9 mouse cellular contexts compared by ENCODE assay signal in genomic region chr9:53786561-53787407, GRCm38 (mm10). TPM values are rescaled to one million over a fixed set of nuclear protein-coding genes. Genes with fewer than 3 reads are reported as not detected.
DNase-seq lines count a peak whose midpoint lies in the region; ATAC-seq lines count a peak whose summit lies in the region.
"Had no signal": no experiment of that assay in that cellular context is flagged by ENCODE, and none has a peak within 500 bp of the region (broad histone marks: within the 10 kb centered on the region; RNA-seq: fewer than 3 reads in every experiment).

No protein-coding gene starts in this region.

- ATAC-seq in midbrain, embryonic 13.5 days, result no peak

- peak; percentile 31 for DNase-seq in ovary, adult 18-20 months (ENCODE audit: low spot score)
- no peak for DNase-seq in ovary, postnatal 10 days (ENCODE audit: low spot score)
- DNase-seq in adrenal gland, postnatal 36 days, result peak; percentile 15 to 33
- no peak for DNase-seq in right cerebral cortex, adult 18-20 months
- DNase-seq in MN1 (ENCODE audit: low spot score), result no peak
- DNase-seq: layer of hippocampus, postnatal 36 days had no signal

- peak overlapping the region; percentile 64 for H3K4me3 ChIP-seq in megakaryocyte, embryonic 14.5 days (replicated peaks)
- no peak overlapping the region for H3K4me3 ChIP-seq in midbrain, embryonic 13.5 days (replicated peaks)
- H3K4me3 ChIP-seq: stomach, embryonic 15.5 days had no signal

- no peak overlapping the region for H3K9ac ChIP-seq in midbrain, embryonic 13.5 days (replicated peaks)
- H3K9ac ChIP-seq: stomach, embryonic 15.5 days had no signal

- no peak overlapping the region for H3K4me2 ChIP-seq in midbrain, embryonic 13.5 days (replicated peaks)
- H3K4me2 ChIP-seq: stomach, embryonic 15.5 days had no signal

- H3K4me1 ChIP-seq in megakaryocyte, embryonic 14.5 days, result peaks cover 15% of the 10 kb centered on the region
- H3K4me1 ChIP-seq in midbrain, embryonic 13.5 days (replicated peaks), result no peaks in the 10 kb centered on the region
- H3K4me1 ChIP-seq: stomach, embryonic 15.5 days had no signal

- H3K9me3 ChIP-seq in megakaryocyte, embryonic 14.5 days, result peaks cover 7% of the 10 kb centered on the region
- H3K9me3 ChIP-seq in midbrain, embryonic 13.5 days, result no peaks in the 10 kb centered on the region
- H3K9me3 ChIP-seq: stomach, embryonic 15.5 days had no signal

- no peaks in the 10 kb centered on the region for H3K27me3 ChIP-seq in megakaryocyte, embryonic 14.5 days (replicated peaks)
- no peaks in the 10 kb centered on the region for H3K27me3 ChIP-seq in midbrain, embryonic 13.5 days
- H3K27me3 ChIP-seq: stomach, embryonic 15.5 days had no signal

- 87% methylated on average over 16 of the region's 16 CpGs for WGBS in midbrain, embryonic 13.5 days

- H3K36me3 ChIP-seq in megakaryocyte, embryonic 14.5 days (replicated peaks; ENCODE audit: low read length), result peaks cover 6% of the 10 kb centered on the region
- no peaks in the 10 kb centered on the region for H3K36me3 ChIP-seq in midbrain, embryonic 13.5 days
- H3K36me3 ChIP-seq: stomach, embryonic 15.5 days had no signal

- no peak overlapping the region for H3K27ac ChIP-seq in midbrain, embryonic 13.5 days
- H3K27ac ChIP-seq: stomach, embryonic 15.5 days had no signal

RNA-seq across cellular contexts. Expression of gene Slc35f2, which starts 15.4 kb away (rescaled TPM):
- total RNA-seq in adrenal gland, postnatal 36 days (2021), result under 1 TPM; 0.36 to 0.92 TPM
- polyA plus RNA-seq in megakaryocyte, embryonic 14.5 days (2012; ENCODE audit: insufficient read depth, low replicate concordance), result 0.67 TPM in 1 of 2 replicates, not detected in the other
- 3.6 and 3.9 TPM in 2 replicates for polyA plus RNA-seq in midbrain, embryonic 13.5 days (2015; fragmentation: Nextera tagmentation; extraction: Ambion mirVana)

Comparison
In these comparisons a context has a peak if more than half of its experiments do, and no peak if none do; other contexts are left out.
1. DNase-seq: peak in ovary, adult 18-20 months (single experiment) and adrenal gland, postnatal 36 days (2 of 2); none in ovary, postnatal 10 days (single experiment), right cerebral cortex, adult 18-20 months (single experiment) and MN1 (single experiment).